Mouse (Mus musculus) lung, postnatal 0 days (tissue): ENCODE measurements around the gene Natd1. TPM values are rescaled to one million over a fixed set of nuclear protein-coding genes. Genes with fewer than 3 reads are reported as not detected.
A peak's percentile ranks its signal among the peaks of the same experiment; 100 is the strongest.
"Not testable (repeated sequence)": the region's sequence is repeated elsewhere in the genome, so short reads cannot be mapped to it uniquely, and the experiment has no call there.

Source experiments
- ATAC-seq: fragments of 200-750 bp; cut with Nextera tagmentation; 2 replicates; pipeline ENCODE4 v1.8.0; 2017; ENCODE audit warnings: moderate library complexity
- DNase-seq: peaks from one replicate; pipeline ENCODE4 v3.0.0-alpha.2; 2016; ENCODE audit warnings: low spot score
- H3K27ac ChIP-seq: fragments of 300-500 bp; sonication (generic); 2 replicates; pipeline ENCODE4 v1.5.1; 2014; ENCODE audit warnings: antibody characterized with exemption, mild to moderate bottlenecking, low read length, mixed read lengths
- H3K27me3 ChIP-seq: fragments of 300-500 bp; sonication (generic); replicated peaks from 2 replicates; pipeline ENCODE4 v1.6.1; 2014; ENCODE audit warnings: low read length, mixed read lengths; ENCODE audit not compliant: insufficient read depth
- H3K36me3 ChIP-seq: fragments of 300-500 bp; sonication (generic); 2 replicates; pipeline ENCODE4 v1.6.1; 2014; ENCODE audit warnings: low read length, mixed read lengths; ENCODE audit not compliant: insufficient read depth
- H3K4me1 ChIP-seq: fragments of 300-500 bp; sonication (generic); 2 replicates; pipeline ENCODE4 v1.6.1; 2014; ENCODE audit warnings: antibody characterized with exemption, low read depth, low read length, mixed read lengths; ENCODE audit not compliant: insufficient read depth
- H3K4me2 ChIP-seq: fragments of 300-500 bp; sonication (generic); replicated peaks from 2 replicates; pipeline ENCODE4 v1.6.1; 2014; ENCODE audit warnings: low read depth, mild to moderate bottlenecking, low read length, moderate library complexity, mixed read lengths
- H3K4me3 ChIP-seq: fragments of 300-500 bp; sonication (generic); 2 replicates; pipeline ENCODE4 v1.5.1; 2014; ENCODE audit warnings: low read depth, low read length
- H3K9ac ChIP-seq: fragments of 300-500 bp; sonication (generic); replicated peaks from 2 replicates; pipeline ENCODE4 v1.6.1; 2014; ENCODE audit warnings: low read depth, mild to moderate bottlenecking
- H3K9me3 ChIP-seq: fragments of 300-500 bp; sonication (generic); 2 replicates; pipeline ENCODE4 v1.6.1; 2016; ENCODE audit warnings: low read length, mixed read lengths
- CTCF ChIP-seq: IDR thresholded peaks from 2 replicates; pipeline ENCODE4 v1.5.1; 2016; ENCODE audit warnings: antibody characterized with exemption, mild to moderate bottlenecking
- EP300 ChIP-seq: IDR thresholded peaks from 2 replicates; pipeline ENCODE4 v1.6.1; 2016; ENCODE audit warnings: antibody characterized with exemption, mild to moderate bottlenecking, control low read depth
- WGBS: fragments of 180-500 bp; shearing (Covaris S2); extraction: QIAGEN DNeasy Blood & Tissue Kit; methylation state at CpG from one replicate; pipeline ENCODE4 v1.1.7; 2014; 5-methylcytosine and 5-hydroxymethylcytosine counted together
- polyA plus RNA-seq: library from polyadenylated mRNA; unstranded; fragments of >200 nt; fragmentation: Nextera tagmentation; extraction: Ambion mirVana; gene quantifications from 2 replicates; pipeline ENCODE4 v1.2.1, GENCODE M21; 2015

The Natd1 gene
- polyA plus RNA-seq, 1 experiment from 2014 or later: 17.0 TPM

- no peaks in the 10 kb centered on the region for H3K27me3 ChIP-seq
- no peaks in the 10 kb centered on the region; the same call in 1 of the 2 replicates for H3K4me1 ChIP-seq
- H3K9ac ChIP-seq: no peak overlapping the region
- peak overlapping the region; percentile 59; the same call in 1 of the 2 replicates for H3K27ac ChIP-seq
- DNase-seq: peak; percentile 81
- no peak overlapping the region for H3K4me2 ChIP-seq
- H3K36me3 ChIP-seq: no peaks in the 10 kb centered on the region
- peak; percentile 23; the same call in 1 of the 2 replicates for TF ChIP-seq EP300
- no peak for TF ChIP-seq CTCF
- peak; percentile 89 for ATAC-seq
- H3K4me3 ChIP-seq: no peak overlapping the region
- WGBS: 40% methylated on average over 3 of the region's 3 CpGs
- H3K9me3 ChIP-seq: no peaks in the 10 kb centered on the region
Measured at GRCm38 (mm10) chr11:60890744-60891143, 23.8 kb downstream of the Natd1 start.

GRCm38 (mm10) chr11:60890286-60890685 is 24.3 kb downstream of the Natd1 start:
- ATAC-seq (no peak), DNase-seq (no peak)
- no peaks in the 10 kb centered on the region for H3K36me3 ChIP-seq
- TF ChIP-seq EP300: no peak
- no peak for TF ChIP-seq CTCF
- H3K27me3 ChIP-seq: no peaks in the 10 kb centered on the region
- no peaks in the 10 kb centered on the region; the same call in 1 of the 2 replicates for H3K4me1 ChIP-seq
- 59% methylated on average over 6 of the region's 6 CpGs for WGBS
- H3K9ac ChIP-seq: no peak overlapping the region
- no peak overlapping the region for H3K4me3 ChIP-seq
- H3K4me2 ChIP-seq: no peak overlapping the region; the same call in 1 of the 2 replicates
- H3K27ac ChIP-seq: peak overlapping the region; percentile 59; the same call in 1 of the 2 replicates
- H3K9me3 ChIP-seq: no peaks in the 10 kb centered on the region

GRCm38 (mm10) chr11:60889861-60890260 is 24.7 kb downstream of the Natd1 start:
- Histone ChIP-seq H3K27me3 (no peaks in the 10 kb centered on the region), H3K9me3 (no peaks in the 10 kb centered on the region), H3K36me3 (no peaks in the 10 kb centered on the region), H3K4me2 (no peak overlapping the region; the same call in 1 of the 2 replicates), H3K27ac (no peak overlapping the region), H3K9ac (no peak overlapping the region), H3K4me1 (no peaks in the 10 kb centered on the region; the same call in 1 of the 2 replicates), H3K4me3 (no peak overlapping the region)
- WGBS: 50% methylated on average over 2 of the region's 2 CpGs
- TF ChIP-seq CTCF (no peak), EP300 (no peak)
- no peak for DNase-seq
- ATAC-seq: no peak

- ATAC-seq, H3K36me3 ChIP-seq, H3K27me3 ChIP-seq, DNase-seq, H3K4me2 ChIP-seq, H3K4me1 ChIP-seq, H3K27ac ChIP-seq, H3K9ac ChIP-seq, H3K4me3 ChIP-seq, H3K9me3 ChIP-seq: not testable (repeated sequence)
- WGBS: 76% methylated on average over 2 of the region's 3 CpGs
Measured at GRCm38 (mm10) chr11:60886986-60887385, 27.6 kb downstream of the Natd1 start.

- Histone ChIP-seq H3K4me2 (no peak overlapping the region), H3K9ac (no peak overlapping the region), H3K27me3 (no peaks in the 10 kb centered on the region), H3K36me3 (no peaks in the 10 kb centered on the region), H3K4me1 (peaks cover 1% of the 10 kb centered on the region; the same call in 1 of the 2 replicates), H3K4me3 (no peak overlapping the region), H3K27ac (no peak overlapping the region), H3K9me3 (no peaks in the 10 kb centered on the region)
- TF ChIP-seq CTCF: no peak
- TF ChIP-seq EP300: no peak
- WGBS: 67% methylated on average over 3 of the region's 3 CpGs
- ATAC-seq (no peak), DNase-seq (no peak)
Measured at GRCm38 (mm10) chr11:60882386-60882785, 32.2 kb downstream of the Natd1 start.

- H3K36me3 ChIP-seq: no peaks in the 10 kb centered on the region
- no peak overlapping the region for H3K9ac ChIP-seq
- no peak overlapping the region for H3K4me3 ChIP-seq
- ATAC-seq (no peak), DNase-seq (no peak)
- H3K27me3 ChIP-seq: no peaks in the 10 kb centered on the region
- H3K27ac ChIP-seq: no peak overlapping the region
- TF ChIP-seq CTCF (no peak), EP300 (no peak)
- WGBS: 90% methylated on average over 4 of the region's 4 CpGs
- H3K4me2 ChIP-seq: no peak overlapping the region
- H3K4me1 ChIP-seq: peaks cover 9% of the 10 kb centered on the region
- H3K9me3 ChIP-seq: no peaks in the 10 kb centered on the region
Measured at GRCm38 (mm10) chr11:60880559-60880958, 34.0 kb downstream of the Natd1 start.

- ATAC-seq (peak; percentile 2; the same call in 1 of the 2 replicates), DNase-seq (peak; percentile 87)
- H3K4me2 ChIP-seq: peak overlapping the region; percentile 74
- no peaks in the 10 kb centered on the region for H3K9me3 ChIP-seq
- peak overlapping the region; percentile 97 for H3K27ac ChIP-seq
- peak overlapping the region; percentile 88 for H3K9ac ChIP-seq
- peak; percentile 82 for TF ChIP-seq CTCF
- TF ChIP-seq EP300: 0 out of 2 replicates have a peak, but pooled peaks have one; percentile 22
- peak overlapping the region; percentile 92 for H3K4me3 ChIP-seq
- no peaks in the 10 kb centered on the region for H3K27me3 ChIP-seq
- WGBS: under 1% methylated on average over 11 of the region's 11 CpGs
- no peaks in the 10 kb centered on the region for H3K36me3 ChIP-seq
- H3K4me1 ChIP-seq: peaks cover 9% of the 10 kb centered on the region
Measured at GRCm38 (mm10) chr11:60879423-60879822, 35.1 kb downstream of the Natd1 start.
